Mouse (Mus musculus) MEL (cell line): ENCODE data around the gene Sertad1. TPM values are rescaled to one million over a fixed set of nuclear protein-coding genes. Genes with fewer than 3 reads are reported as not detected.

Experiments
- DNase-seq: peaks from one replicate; pipeline ENCODE4 v3.0.0; 2011; ENCODE audit warnings: low read depth, low spot score
- H3K27ac ChIP-seq: 2 replicates; pipeline ENCODE4 v1.5.1; 2012; ENCODE audit warnings: low read depth, mild to moderate bottlenecking, control low read depth, low read length, moderate library complexity; ENCODE audit not compliant: control insufficient read depth
- H3K27me3 ChIP-seq, 2 experiments: fragments of 150-350 bp in 1 of 2; sonication (generic) in 1 of 2; 2 replicates each; pipeline ENCODE4 v1.6.1; 2012; ENCODE audit warnings: low read length in 2 of 2, mild to moderate bottlenecking in 2 of 2, improper control_type of control experiment in 1 of 2, moderate library complexity in 1 of 2; ENCODE audit not compliant: insufficient read depth in 2 of 2, control insufficient read depth in 1 of 2
- H3K36me3 ChIP-seq, 2 experiments: 2 replicates each; pipeline ENCODE4 v1.6.1; 2012 to 2014; ENCODE audit warnings: low read length in 2 of 2, improper control_type of control experiment in 1 of 2, inconsistent platforms in 1 of 2, mild to moderate bottlenecking in 1 of 2; ENCODE audit not compliant: insufficient read depth in 2 of 2, control insufficient read depth in 1 of 2
- H3K4me1 ChIP-seq, 2 experiments: fragments of 150-350 bp in 1 of 2; sonication (generic) in 1 of 2; 2 replicates each; pipeline ENCODE4 v1.6.1; 2012; ENCODE audit warnings: low read length in 2 of 2, improper control_type of control experiment in 1 of 2, mild to moderate bottlenecking in 1 of 2; ENCODE audit not compliant: insufficient read depth in 2 of 2, control insufficient read depth in 1 of 2
- H3K4me3 ChIP-seq, 2 experiments: fragments of 150-350 bp in 1 of 2; sonication (generic) in 1 of 2; 2 replicates each; pipeline ENCODE4 v1.5.1; 2012; ENCODE audit warnings: low read depth in 2 of 2, low read length in 2 of 2, mild to moderate bottlenecking in 2 of 2, moderate library complexity in 2 of 2, control low read depth in 1 of 2, improper control_type of control experiment in 1 of 2; ENCODE audit not compliant: control insufficient read depth in 1 of 2, insufficient read depth in 1 of 2
- H3K79me2 ChIP-seq: 2 replicates; pipeline ENCODE4 v1.6.1; 2012; ENCODE audit warnings: mild to moderate bottlenecking, low read length, moderate library complexity; ENCODE audit not compliant: control insufficient read depth, poor library complexity, insufficient read depth
- H3K9ac ChIP-seq: 2 replicates; pipeline ENCODE4 v1.6.1; 2012; ENCODE audit warnings: low read depth, mild to moderate bottlenecking, control low read depth, low read length, moderate library complexity; ENCODE audit not compliant: control insufficient read depth, poor library complexity, severe bottlenecking
- H3K9me3 ChIP-seq: fragments of 150-350 bp; sonication (generic); replicated peaks from 2 replicates; pipeline ENCODE4 v1.6.1; 2012; ENCODE audit warnings: mild to moderate bottlenecking, low read length, improper control_type of control experiment, moderate library complexity; ENCODE audit not compliant: insufficient read depth
- BHLHE40 ChIP-seq: IDR thresholded peaks from 2 replicates; pipeline ENCODE4 v1.6.1; 2012; ENCODE audit warnings: low read depth, mild to moderate bottlenecking, inconsistent platforms, low read length, improper control_type of control experiment, borderline replicate concordance
- CHD2 ChIP-seq: IDR thresholded peaks from 2 replicates; pipeline ENCODE4 v1.6.1; 2011; ENCODE audit warnings: low read length, improper control_type of control experiment
- CTCF ChIP-seq, 3 experiments: IDR thresholded peaks in 2 of 3; conservative IDR thresholded peaks in 1 of 3; 2 replicates each; pipeline ENCODE4 v1.5.1; 2011 to 2012; ENCODE audit warnings: low read length in 3 of 3, low read depth in 2 of 3, mild to moderate bottlenecking in 2 of 3, improper control_type of control experiment in 1 of 3, inconsistent platforms in 1 of 3, mixed read lengths in 1 of 3, moderate library complexity in 1 of 3; ENCODE audit not compliant: control insufficient read depth in 1 of 3, insufficient read depth in 1 of 3, poor library complexity in 1 of 3, severe bottlenecking in 1 of 3
- E2F4 ChIP-seq: IDR thresholded peaks from 2 replicates; pipeline ENCODE4 v1.6.1; 2011; ENCODE audit warnings: low read depth, low read length, improper control_type of control experiment, borderline replicate concordance
- ELF1 ChIP-seq: IDR thresholded peaks from 2 replicates; pipeline ENCODE4 v1.6.1; 2014; ENCODE audit warnings: low read depth, mild to moderate bottlenecking, inconsistent platforms, low read length, improper control_type of control experiment, moderate library complexity
- EP300 ChIP-seq, 2 experiments: IDR thresholded peaks; 2 replicates each; pipeline ENCODE4 v1.6.1; 2011; ENCODE audit warnings: improper control_type of control experiment in 2 of 2, low read length in 2 of 2, low read depth in 1 of 2, mild to moderate bottlenecking in 1 of 2
- ETS1 ChIP-seq: IDR thresholded peaks from 2 replicates; pipeline ENCODE4 v1.6.1; 2012; ENCODE audit warnings: low read depth, mild to moderate bottlenecking, inconsistent platforms, low read length, improper control_type of control experiment, moderate library complexity
- GABPA ChIP-seq: IDR thresholded peaks from 2 replicates; pipeline ENCODE4 v1.6.1; 2012; ENCODE audit warnings: low read depth, mild to moderate bottlenecking, inconsistent platforms, low read length, improper control_type of control experiment, moderate library complexity
- GATA1 ChIP-seq: IDR thresholded peaks from 2 replicates; pipeline ENCODE4 v1.6.1; 2011; ENCODE audit warnings: low read depth, low read length, improper control_type of control experiment
- HCFC1 ChIP-seq: IDR thresholded peaks from 2 replicates; pipeline ENCODE4 v1.6.1; 2012; ENCODE audit warnings: low read depth, mild to moderate bottlenecking, inconsistent platforms, low read length, improper control_type of control experiment, moderate library complexity
- KAT2A ChIP-seq: conservative IDR thresholded peaks from 2 replicates; pipeline ENCODE4 v1.6.1; 2012; ENCODE audit warnings: low read depth, low read length, improper control_type of control experiment, inconsistent platforms
- MAFK ChIP-seq: IDR thresholded peaks from 2 replicates; pipeline ENCODE4 v1.6.1; 2011; ENCODE audit warnings: low read depth, mild to moderate bottlenecking, low read length, improper control_type of control experiment, borderline replicate concordance
- MAX ChIP-seq: IDR thresholded peaks from 2 replicates; pipeline ENCODE4 v1.6.1; 2011; ENCODE audit warnings: low read length, improper control_type of control experiment
- MAZ ChIP-seq: IDR thresholded peaks from 2 replicates; pipeline ENCODE4 v1.6.1; 2012; ENCODE audit warnings: low read depth, mild to moderate bottlenecking, inconsistent platforms, low read length, improper control_type of control experiment
- MEF2A ChIP-seq: IDR thresholded peaks from 2 replicates; pipeline ENCODE4 v1.6.1; 2014; ENCODE audit warnings: low read depth, mild to moderate bottlenecking, inconsistent platforms, low read length, improper control_type of control experiment; ENCODE audit not compliant: poor library complexity, insufficient replicate concordance, severe bottlenecking; ENCODE audit errors: extremely low read depth
- MXI1 ChIP-seq: IDR thresholded peaks from 2 replicates; pipeline ENCODE4 v1.6.1; 2011; ENCODE audit warnings: mild to moderate bottlenecking, low read depth, low read length, improper control_type of control experiment
- MYB ChIP-seq: IDR thresholded peaks from 2 replicates; pipeline ENCODE4 v1.6.1; 2011; ENCODE audit warnings: mild to moderate bottlenecking, low read depth, low read length, improper control_type of control experiment
- MYC ChIP-seq: IDR thresholded peaks from 2 replicates; pipeline ENCODE4 v1.6.1; 2011; ENCODE audit warnings: low read depth, mild to moderate bottlenecking, low read length, improper control_type of control experiment, moderate library complexity
- NELFE ChIP-seq: IDR thresholded peaks from 2 replicates; pipeline ENCODE4 v1.6.1; 2011; ENCODE audit warnings: low read depth, low read length, improper control_type of control experiment
- NRF1 ChIP-seq: IDR thresholded peaks from 2 replicates; pipeline ENCODE4 v1.6.1; 2014; ENCODE audit warnings: low read depth, mild to moderate bottlenecking, inconsistent platforms, low read length, improper control_type of control experiment, moderate library complexity; ENCODE audit not compliant: poor library complexity, insufficient read depth, severe bottlenecking
- POLR2A ChIP-seq, 2 experiments: IDR thresholded peaks; 2 replicates each; pipeline ENCODE4 v1.6.1; 2011 to 2012; ENCODE audit warnings: low read length in 2 of 2, mild to moderate bottlenecking in 2 of 2, control low read depth in 1 of 2, improper control_type of control experiment in 1 of 2, low read depth in 1 of 2, moderate library complexity in 1 of 2; ENCODE audit not compliant: control insufficient read depth in 1 of 2, insufficient read depth in 1 of 2, poor library complexity in 1 of 2
- POLR2AphosphoS2 ChIP-seq: IDR thresholded peaks from 2 replicates; pipeline ENCODE4 v1.6.1; 2011; ENCODE audit warnings: low read length, improper control_type of control experiment
- POLR2AphosphoS5 ChIP-seq: IDR thresholded peaks from 2 replicates; pipeline ENCODE4 v1.6.1; 2012; ENCODE audit warnings: low read depth, borderline replicate concordance, mild to moderate bottlenecking, inconsistent platforms, low read length, moderate library complexity, mixed read lengths
- RAD21 ChIP-seq: IDR thresholded peaks from 2 replicates; pipeline ENCODE4 v1.6.1; 2011; ENCODE audit warnings: mild to moderate bottlenecking, low read depth, low read length, improper control_type of control experiment
- SIN3A ChIP-seq: IDR thresholded peaks from 2 replicates; pipeline ENCODE4 v1.6.1; 2012; ENCODE audit warnings: low read length, improper control_type of control experiment, inconsistent platforms
- SMC3 ChIP-seq: IDR thresholded peaks from 2 replicates; pipeline ENCODE4 v1.6.1; 2011; ENCODE audit warnings: low read depth, low read length, improper control_type of control experiment
- TAL1 ChIP-seq: IDR thresholded peaks from 2 replicates; pipeline ENCODE4 v1.6.1; 2012; ENCODE audit warnings: mild to moderate bottlenecking, inconsistent platforms, low read length, moderate library complexity, mixed read lengths
- TBP ChIP-seq: IDR thresholded peaks from 2 replicates; pipeline ENCODE4 v1.8.0; 2011; ENCODE audit warnings: low read depth, low read length, improper control_type of control experiment
- UBTF ChIP-seq: IDR thresholded peaks from 2 replicates; pipeline ENCODE4 v1.6.1; 2012; ENCODE audit warnings: low read depth, mild to moderate bottlenecking, inconsistent platforms, low read length, improper control_type of control experiment, moderate library complexity, borderline replicate concordance; ENCODE audit not compliant: insufficient read depth
- USF1 ChIP-seq: IDR thresholded peaks from 2 replicates; pipeline ENCODE4 v1.6.1; 2014; ENCODE audit warnings: low read depth, mild to moderate bottlenecking, inconsistent platforms, low read length, improper control_type of control experiment, moderate library complexity
- USF2 ChIP-seq, 2 experiments: IDR thresholded peaks; 2 replicates each; pipeline ENCODE4 v1.6.1; 2011 to 2012; ENCODE audit warnings: improper control_type of control experiment in 2 of 2, low read length in 2 of 2, borderline replicate concordance in 1 of 2, inconsistent platforms in 1 of 2, low read depth in 1 of 2, mild to moderate bottlenecking in 1 of 2; ENCODE audit not compliant: insufficient read depth in 1 of 2
- ZC3H11A ChIP-seq: IDR thresholded peaks from 2 replicates; pipeline ENCODE4 v1.6.1; 2012; ENCODE audit warnings: low read depth, mild to moderate bottlenecking, inconsistent platforms, low read length, improper control_type of control experiment
- ZKSCAN1 ChIP-seq: IDR thresholded peaks from 2 replicates; pipeline ENCODE4 v1.6.1; 2012; ENCODE audit warnings: low read depth, mild to moderate bottlenecking, inconsistent platforms, low read length, improper control_type of control experiment, moderate library complexity
- ZMIZ1 ChIP-seq: IDR thresholded peaks from 2 replicates; pipeline ENCODE4 v1.6.1; 2012; ENCODE audit warnings: low read depth, mild to moderate bottlenecking, inconsistent platforms, low read length, improper control_type of control experiment, moderate library complexity
- ZNF384 ChIP-seq: IDR thresholded peaks from 2 replicates; pipeline ENCODE4 v1.6.1; 2012; ENCODE audit warnings: low read depth, mild to moderate bottlenecking, inconsistent platforms, low read length, improper control_type of control experiment
- polyA plus RNA-seq, 2 experiments: library from polyadenylated mRNA; stranded (reverse) in 1 of 2; unstranded in 1 of 2; fragments of >175 nt in 1 of 2; fragments of >200 nt in 1 of 2; gene quantifications; 2 replicates each; pipeline versions ENCODE4 v1.2.1 to v1.2.4; 2012; ENCODE audit warnings: low replicate concordance in 2 of 2, low read depth in 1 of 2; ENCODE audit not compliant: insufficient read length in 2 of 2, insufficient read depth in 1 of 2, missing spikeins in 1 of 2
- total RNA-seq: library from RNA; depleted of rRNA; stranded (reverse); fragments of 300-350 nt; gene quantifications from 2 replicates; pipeline ENCODE4 v1.2.3, GENCODE M21; 2012

Sertad1 gene
- total and polyA plus RNA-seq, 3 experiments: 9.9 to 10.6 TPM; not detected in 1

DNA sequence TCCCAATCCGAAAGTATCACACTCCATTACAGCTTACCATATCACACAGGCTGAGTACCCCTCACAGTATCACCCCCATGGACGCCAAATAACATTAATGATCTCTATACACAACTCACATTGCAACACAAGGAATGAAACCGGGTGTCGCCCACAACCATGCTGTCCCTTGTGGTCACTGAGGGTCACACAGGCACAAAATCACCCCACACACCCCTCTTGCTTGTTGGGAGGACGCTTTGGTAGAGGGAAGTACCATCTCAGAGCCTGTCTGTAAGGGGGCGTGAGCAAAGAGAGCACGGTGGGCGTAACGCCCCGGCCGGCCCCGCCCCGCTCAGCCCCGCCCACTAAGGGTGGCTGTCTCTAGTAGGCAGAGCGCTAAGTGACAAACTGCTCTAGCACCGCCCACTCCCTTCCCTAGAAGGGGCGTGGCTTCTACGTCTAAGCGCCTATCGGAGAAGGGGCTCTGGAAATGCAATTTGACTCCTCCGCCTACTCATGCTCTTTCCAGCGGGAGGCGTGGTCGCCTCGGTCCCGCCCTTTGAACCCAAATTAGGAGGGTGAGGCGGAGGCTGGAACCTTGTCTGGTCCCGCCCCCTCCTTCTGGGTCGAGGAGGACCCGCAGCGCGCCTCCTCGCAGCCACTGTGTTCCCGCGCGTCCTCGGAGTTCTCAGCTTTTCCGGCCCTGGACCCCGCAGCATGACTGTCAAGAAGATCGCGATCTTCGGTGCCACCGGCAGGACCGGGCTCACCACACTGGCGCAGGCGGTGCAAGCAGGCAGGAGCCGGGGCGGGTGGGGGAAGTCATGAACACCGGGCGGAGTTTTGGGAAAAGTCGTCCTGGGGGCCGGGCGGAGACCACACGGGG, 39.1 kb upstream of the Sertad1 start, which contains the start of the genes Sptbn4 and Blvrb:
Sptbn4 (minus strand) TSS at position 268 of the 868 bp plus-strand sequence.
Blvrb (plus strand) TSS at position 560 of the 868 bp plus-strand sequence.
- peaks cover 0 to 22% of the 10 kb centered on the region in 2 experiments; a peak in 2 of 4 replicates for H3K36me3 ChIP-seq
- DNase-seq: peak; percentile 100
- H3K4me1 ChIP-seq: peaks cover 4 to 23% of the 10 kb centered on the region in 2 experiments
- H3K9ac ChIP-seq: peak within 1 kb of the TSS; percentile 78
- peaks cover 2 to 4% of the 10 kb centered on the region in 2 experiments; a peak in 3 of 4 replicates for H3K27me3 ChIP-seq
- peak within 1 kb of the TSS; percentile 97 for H3K27ac ChIP-seq
- no peaks in the 10 kb centered on the region for H3K9me3 ChIP-seq
- peaks cover 18% of the 10 kb centered on the region for H3K79me2 ChIP-seq
- H3K4me3 ChIP-seq: peak within 1 kb of the TSS; percentile 76 to 94
- no peak for TF ChIP-seq ZNF384
- TF ChIP-seq USF2 (IDR thresholded peaks at IDR 0.05; ENCODE audit: borderline replicate concordance in 1 of 2, insufficient read depth in 1 of 2, low read depth in 1 of 2, low read length in 2 of 2): no peak
- TF ChIP-seq ZKSCAN1: no peak
- no peak for TF ChIP-seq MYB
- no peak for TF ChIP-seq GATA1
- no peak for TF ChIP-seq MAFK
- peak; percentile 39; the same call in 1 of the 2 replicates for TF ChIP-seq SIN3A
- TF ChIP-seq POLR2A (IDR thresholded peaks at IDR 0.05; ENCODE audit: control insufficient read depth in 1 of 2, insufficient read depth in 1 of 2, low read depth in 1 of 2, low read length in 2 of 2, poor library complexity in 1 of 2): peak; percentile 83 to 89
- TF ChIP-seq ZMIZ1: peak; percentile 81; the same call in 1 of the 2 replicates
- no peak for TF ChIP-seq GABPA
- no peak for TF ChIP-seq MEF2A
- peak; percentile 35; the same call in 1 of the 2 replicates for TF ChIP-seq NRF1
- TF ChIP-seq MYC: no peak
- TF ChIP-seq HCFC1: no peak; the same call in 1 of the 2 replicates
- no peak for TF ChIP-seq TBP
- peak; percentile 69; the same call in 1 of the 2 replicates for TF ChIP-seq POLR2AphosphoS2
- TF ChIP-seq MXI1: peak; percentile 73
- TF ChIP-seq TAL1: no peak
- no peak for TF ChIP-seq SMC3
- no peak for TF ChIP-seq CHD2
- TF ChIP-seq ZC3H11A: no peak
- no peak; the same call in 1 of the 2 replicates for TF ChIP-seq E2F4
- TF ChIP-seq CTCF (IDR thresholded peaks at IDR 0.05 in 2 of 3, conservative IDR thresholded peaks at IDR 0.05 in 1 of 3; ENCODE audit: control insufficient read depth in 1 of 3, insufficient read depth in 1 of 3, low read depth in 2 of 3, low read length in 3 of 3, poor library complexity in 1 of 3, severe bottlenecking in 1 of 3): peak in 1 of 3 experiments; percentile 14; a peak in 1 of 6 replicates
- TF ChIP-seq KAT2A: no peak
- TF ChIP-seq MAX: peak; percentile 70
- no peak for TF ChIP-seq POLR2AphosphoS5
- peak; percentile 27 for TF ChIP-seq USF1
- peak; percentile 77 for TF ChIP-seq NELFE
- no peak for TF ChIP-seq RAD21
- peak; percentile 30; the same call in 1 of the 2 replicates for TF ChIP-seq ETS1
- TF ChIP-seq ELF1: no peak
- TF ChIP-seq UBTF: no peak
- TF ChIP-seq MAZ: peak; percentile 61; the same call in 1 of the 2 replicates
- no peak for TF ChIP-seq BHLHE40
- TF ChIP-seq EP300 (IDR thresholded peaks at IDR 0.05; ENCODE audit: low read depth in 1 of 2, low read length in 2 of 2): no peak
